Mouse (Mus musculus) MEL (cell line): ENCODE measurements around the gene Sash1. TPM values are rescaled to one million over a fixed set of nuclear protein-coding genes. Genes with fewer than 3 reads are reported as not detected.
A peak's percentile ranks its signal among the peaks of the same experiment; 100 is the strongest.

Experiments used
- DNase-seq: peaks from one replicate; pipeline ENCODE4 v3.0.0; 2011; ENCODE audit warnings: low read depth, low spot score
- H3K27ac ChIP-seq: 2 replicates; pipeline ENCODE4 v1.5.1; 2012; ENCODE audit warnings: low read depth, mild to moderate bottlenecking, control low read depth, low read length, moderate library complexity; ENCODE audit not compliant: control insufficient read depth
- H3K27me3 ChIP-seq, 2 experiments: fragments of 150-350 bp in 1 of 2; sonication (generic) in 1 of 2; 2 replicates each; pipeline ENCODE4 v1.6.1; 2012; ENCODE audit warnings: low read length in 2 of 2, mild to moderate bottlenecking in 2 of 2, improper control_type of control experiment in 1 of 2, moderate library complexity in 1 of 2; ENCODE audit not compliant: insufficient read depth in 2 of 2, control insufficient read depth in 1 of 2
- H3K36me3 ChIP-seq, 2 experiments: 2 replicates each; pipeline ENCODE4 v1.6.1; 2012 to 2014; ENCODE audit warnings: low read length in 2 of 2, improper control_type of control experiment in 1 of 2, inconsistent platforms in 1 of 2, mild to moderate bottlenecking in 1 of 2; ENCODE audit not compliant: insufficient read depth in 2 of 2, control insufficient read depth in 1 of 2
- H3K4me1 ChIP-seq, 2 experiments: fragments of 150-350 bp in 1 of 2; sonication (generic) in 1 of 2; 2 replicates each; pipeline ENCODE4 v1.6.1; 2012; ENCODE audit warnings: low read length in 2 of 2, improper control_type of control experiment in 1 of 2, mild to moderate bottlenecking in 1 of 2; ENCODE audit not compliant: insufficient read depth in 2 of 2, control insufficient read depth in 1 of 2
- H3K4me3 ChIP-seq, 2 experiments: fragments of 150-350 bp in 1 of 2; sonication (generic) in 1 of 2; 2 replicates each; pipeline ENCODE4 v1.5.1; 2012; ENCODE audit warnings: low read depth in 2 of 2, low read length in 2 of 2, mild to moderate bottlenecking in 2 of 2, moderate library complexity in 2 of 2, control low read depth in 1 of 2, improper control_type of control experiment in 1 of 2; ENCODE audit not compliant: control insufficient read depth in 1 of 2, insufficient read depth in 1 of 2
- H3K79me2 ChIP-seq: 2 replicates; pipeline ENCODE4 v1.6.1; 2012; ENCODE audit warnings: mild to moderate bottlenecking, low read length, moderate library complexity; ENCODE audit not compliant: control insufficient read depth, poor library complexity, insufficient read depth
- H3K9ac ChIP-seq: 2 replicates; pipeline ENCODE4 v1.6.1; 2012; ENCODE audit warnings: low read depth, mild to moderate bottlenecking, control low read depth, low read length, moderate library complexity; ENCODE audit not compliant: control insufficient read depth, poor library complexity, severe bottlenecking
- H3K9me3 ChIP-seq: fragments of 150-350 bp; sonication (generic); replicated peaks from 2 replicates; pipeline ENCODE4 v1.6.1; 2012; ENCODE audit warnings: mild to moderate bottlenecking, low read length, improper control_type of control experiment, moderate library complexity; ENCODE audit not compliant: insufficient read depth
- CHD1 ChIP-seq: IDR thresholded peaks from 2 replicates; pipeline ENCODE4 v1.6.1; 2012; ENCODE audit warnings: low read depth, mild to moderate bottlenecking, inconsistent platforms, low read length, improper control_type of control experiment
- CTCF ChIP-seq, 3 experiments: IDR thresholded peaks in 2 of 3; conservative IDR thresholded peaks in 1 of 3; 2 replicates each; pipeline ENCODE4 v1.5.1; 2011 to 2012; ENCODE audit warnings: low read length in 3 of 3, low read depth in 2 of 3, mild to moderate bottlenecking in 2 of 3, improper control_type of control experiment in 1 of 3, inconsistent platforms in 1 of 3, mixed read lengths in 1 of 3, moderate library complexity in 1 of 3; ENCODE audit not compliant: control insufficient read depth in 1 of 3, insufficient read depth in 1 of 3, poor library complexity in 1 of 3, severe bottlenecking in 1 of 3
- E2F4 ChIP-seq: IDR thresholded peaks from 2 replicates; pipeline ENCODE4 v1.6.1; 2011; ENCODE audit warnings: low read depth, low read length, improper control_type of control experiment, borderline replicate concordance
- EP300 ChIP-seq, 2 experiments: IDR thresholded peaks; 2 replicates each; pipeline ENCODE4 v1.6.1; 2011; ENCODE audit warnings: improper control_type of control experiment in 2 of 2, low read length in 2 of 2, low read depth in 1 of 2, mild to moderate bottlenecking in 1 of 2
- ETS1 ChIP-seq: IDR thresholded peaks from 2 replicates; pipeline ENCODE4 v1.6.1; 2012; ENCODE audit warnings: low read depth, mild to moderate bottlenecking, inconsistent platforms, low read length, improper control_type of control experiment, moderate library complexity
- GATA1 ChIP-seq: IDR thresholded peaks from 2 replicates; pipeline ENCODE4 v1.6.1; 2011; ENCODE audit warnings: low read depth, low read length, improper control_type of control experiment
- MAZ ChIP-seq: IDR thresholded peaks from 2 replicates; pipeline ENCODE4 v1.6.1; 2012; ENCODE audit warnings: low read depth, mild to moderate bottlenecking, inconsistent platforms, low read length, improper control_type of control experiment
- MEF2A ChIP-seq: IDR thresholded peaks from 2 replicates; pipeline ENCODE4 v1.6.1; 2014; ENCODE audit warnings: low read depth, mild to moderate bottlenecking, inconsistent platforms, low read length, improper control_type of control experiment; ENCODE audit not compliant: poor library complexity, insufficient replicate concordance, severe bottlenecking; ENCODE audit errors: extremely low read depth
- MXI1 ChIP-seq: IDR thresholded peaks from 2 replicates; pipeline ENCODE4 v1.6.1; 2011; ENCODE audit warnings: mild to moderate bottlenecking, low read depth, low read length, improper control_type of control experiment
- MYB ChIP-seq: IDR thresholded peaks from 2 replicates; pipeline ENCODE4 v1.6.1; 2011; ENCODE audit warnings: mild to moderate bottlenecking, low read depth, low read length, improper control_type of control experiment
- MYC ChIP-seq: IDR thresholded peaks from 2 replicates; pipeline ENCODE4 v1.6.1; 2011; ENCODE audit warnings: low read depth, mild to moderate bottlenecking, low read length, improper control_type of control experiment, moderate library complexity
- NELFE ChIP-seq: IDR thresholded peaks from 2 replicates; pipeline ENCODE4 v1.6.1; 2011; ENCODE audit warnings: low read depth, low read length, improper control_type of control experiment
- POLR2AphosphoS5 ChIP-seq: IDR thresholded peaks from 2 replicates; pipeline ENCODE4 v1.6.1; 2012; ENCODE audit warnings: low read depth, borderline replicate concordance, mild to moderate bottlenecking, inconsistent platforms, low read length, moderate library complexity, mixed read lengths
- RAD21 ChIP-seq: IDR thresholded peaks from 2 replicates; pipeline ENCODE4 v1.6.1; 2011; ENCODE audit warnings: mild to moderate bottlenecking, low read depth, low read length, improper control_type of control experiment
- RCOR1 ChIP-seq: IDR thresholded peaks from 2 replicates; pipeline ENCODE4 v1.6.1; 2012; ENCODE audit warnings: low read depth, mild to moderate bottlenecking, inconsistent platforms, low read length, improper control_type of control experiment
- SMC3 ChIP-seq: IDR thresholded peaks from 2 replicates; pipeline ENCODE4 v1.6.1; 2011; ENCODE audit warnings: low read depth, low read length, improper control_type of control experiment
- TCF12 ChIP-seq: IDR thresholded peaks from 2 replicates; pipeline ENCODE4 v1.6.1; 2014; ENCODE audit warnings: low read depth, mild to moderate bottlenecking, inconsistent platforms, low read length, improper control_type of control experiment, moderate library complexity
- UBTF ChIP-seq: IDR thresholded peaks from 2 replicates; pipeline ENCODE4 v1.6.1; 2012; ENCODE audit warnings: low read depth, mild to moderate bottlenecking, inconsistent platforms, low read length, improper control_type of control experiment, moderate library complexity, borderline replicate concordance; ENCODE audit not compliant: insufficient read depth
- USF2 ChIP-seq, 2 experiments: IDR thresholded peaks; 2 replicates each; pipeline ENCODE4 v1.6.1; 2011 to 2012; ENCODE audit warnings: improper control_type of control experiment in 2 of 2, low read length in 2 of 2, borderline replicate concordance in 1 of 2, inconsistent platforms in 1 of 2, low read depth in 1 of 2, mild to moderate bottlenecking in 1 of 2; ENCODE audit not compliant: insufficient read depth in 1 of 2
- ZC3H11A ChIP-seq: IDR thresholded peaks from 2 replicates; pipeline ENCODE4 v1.6.1; 2012; ENCODE audit warnings: low read depth, mild to moderate bottlenecking, inconsistent platforms, low read length, improper control_type of control experiment
- ZNF384 ChIP-seq: IDR thresholded peaks from 2 replicates; pipeline ENCODE4 v1.6.1; 2012; ENCODE audit warnings: low read depth, mild to moderate bottlenecking, inconsistent platforms, low read length, improper control_type of control experiment
- polyA plus RNA-seq, 2 experiments: library from polyadenylated mRNA; stranded (reverse) in 1 of 2; unstranded in 1 of 2; fragments of >175 nt in 1 of 2; fragments of >200 nt in 1 of 2; gene quantifications; 2 replicates each; pipeline versions ENCODE4 v1.2.1 to v1.2.4; 2012; ENCODE audit warnings: low replicate concordance in 2 of 2, low read depth in 1 of 2; ENCODE audit not compliant: insufficient read length in 2 of 2, insufficient read depth in 1 of 2, missing spikeins in 1 of 2
- total RNA-seq: library from RNA; depleted of rRNA; stranded (reverse); fragments of 300-350 nt; gene quantifications from 2 replicates; pipeline ENCODE4 v1.2.3, GENCODE M21; 2012

The Sash1 gene
- total and polyA plus RNA-seq, 3 experiments = not detected

DNA sequence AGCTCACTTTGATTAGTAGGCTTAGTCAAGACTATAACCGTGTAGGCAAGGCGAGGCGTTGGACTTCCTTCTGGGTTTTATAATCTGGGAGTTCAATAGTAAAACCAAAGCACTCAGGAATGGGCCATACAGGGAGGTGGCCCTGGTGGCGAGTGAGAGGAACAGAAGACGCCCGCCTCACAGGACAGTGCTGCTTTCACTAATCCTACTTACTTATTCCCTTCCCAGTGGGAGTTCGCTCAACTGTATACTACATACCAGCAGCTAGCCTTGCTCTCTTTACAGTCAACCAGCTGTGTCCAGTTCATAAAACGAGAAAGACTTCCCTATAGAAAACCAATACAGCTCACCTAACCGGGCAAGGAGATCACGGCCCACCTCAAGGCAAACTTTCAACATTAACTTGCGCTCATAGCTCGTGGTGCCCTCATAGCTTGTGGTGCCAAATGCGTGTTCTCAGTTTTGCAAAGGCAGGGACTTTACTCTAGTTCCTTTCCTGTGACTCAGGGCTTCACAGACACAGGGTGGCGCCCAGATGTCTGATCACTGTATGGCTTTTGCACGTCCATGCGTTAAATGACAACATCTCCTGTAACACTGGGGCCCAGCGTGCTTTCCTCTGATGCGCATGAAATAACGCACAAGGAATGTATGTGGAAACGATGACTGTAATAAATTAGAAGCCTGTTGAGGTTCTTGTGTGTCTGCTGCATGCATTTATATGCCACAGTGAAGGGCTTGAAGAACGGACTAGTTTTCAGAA lies 138.2 kb downstream of the Sash1 start:
- Histone ChIP-seq H3K27ac (no peak overlapping the region), H3K79me2 (no peaks in the 10 kb centered on the region), H3K9ac (no peak overlapping the region), H3K4me3 (no peak overlapping the region), H3K9me3 (no peaks in the 10 kb centered on the region), H3K27me3 (no peaks in the 10 kb centered on the region), H3K4me1 (no peaks in the 10 kb centered on the region), H3K36me3 (no peaks in the 10 kb centered on the region)
- no peak for DNase-seq
- TF ChIP-seq MYB = no peak
- no peak for TF ChIP-seq RCOR1
- TF ChIP-seq POLR2AphosphoS5 = no peak
- no peak for TF ChIP-seq MAZ
- TF ChIP-seq GATA1 = no peak
- no peak for TF ChIP-seq ETS1

DNA sequence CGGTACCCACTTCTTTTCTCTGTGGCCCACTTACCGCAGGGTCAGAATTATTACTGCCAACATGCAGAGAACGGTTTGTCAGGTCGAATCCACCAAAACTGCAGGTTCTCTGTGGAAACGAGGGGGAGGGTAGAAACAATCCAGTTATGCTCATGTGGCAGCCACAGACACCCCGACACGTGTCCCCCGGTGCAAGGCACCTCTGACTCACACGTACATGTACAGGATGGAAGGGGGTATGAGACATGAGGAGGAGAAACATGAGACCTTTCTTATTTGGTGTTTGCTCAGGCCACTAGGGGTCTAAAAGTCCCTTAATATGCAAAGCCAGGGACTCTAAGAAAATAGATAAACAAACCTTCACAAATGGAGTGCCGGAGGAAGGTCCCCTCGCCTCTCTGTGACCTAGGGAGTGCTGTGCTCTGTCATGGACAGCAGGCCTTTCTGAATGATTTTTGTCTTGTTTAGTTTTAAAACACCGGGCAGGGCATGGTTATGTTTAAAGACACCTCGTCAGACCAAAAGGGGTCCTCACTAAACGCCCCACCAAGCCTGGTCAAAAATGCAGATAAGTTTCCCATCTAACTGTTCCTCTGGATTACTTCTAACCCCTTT lies 139.7 kb downstream of the Sash1 start:
- no peaks in the 10 kb centered on the region for H3K36me3 ChIP-seq
- H3K27me3 ChIP-seq = no peaks in the 10 kb centered on the region
- DNase-seq = no peak
- TF ChIP-seq EP300 (IDR thresholded peaks at IDR 0.05; ENCODE audit: low read depth in 1 of 2, low read length in 2 of 2) = no peak
- no peak for TF ChIP-seq NELFE
- TF ChIP-seq ZC3H11A = no peak
- no peak for TF ChIP-seq MEF2A
- no peak overlapping the region for H3K4me3 ChIP-seq
- H3K9me3 ChIP-seq = no peaks in the 10 kb centered on the region
- no peak overlapping the region for H3K27ac ChIP-seq
- H3K79me2 ChIP-seq = no peaks in the 10 kb centered on the region
- H3K9ac ChIP-seq = no peak overlapping the region
- H3K4me1 ChIP-seq = no peaks in the 10 kb centered on the region

- Histone ChIP-seq H3K27me3 (no peaks in the 10 kb centered on the region), H3K27ac (no peak overlapping the region), H3K4me3 (no peak overlapping the region), H3K36me3 (no peaks in the 10 kb centered on the region), H3K9me3 (no peaks in the 10 kb centered on the region), H3K79me2 (no peaks in the 10 kb centered on the region), H3K9ac (no peak overlapping the region), H3K4me1 (no peaks in the 10 kb centered on the region)
- TF ChIP-seq USF2 (IDR thresholded peaks at IDR 0.05; ENCODE audit: borderline replicate concordance in 1 of 2, insufficient read depth in 1 of 2, low read depth in 1 of 2, low read length in 2 of 2) (no peak), ZNF384 (no peak), NELFE (no peak), CTCF (IDR thresholded peaks at IDR 0.05 in 2 of 3, conservative IDR thresholded peaks at IDR 0.05 in 1 of 3; ENCODE audit: control insufficient read depth in 1 of 3, insufficient read depth in 1 of 3, low read depth in 2 of 3, low read length in 3 of 3, poor library complexity in 1 of 3, severe bottlenecking in 1 of 3) (peak; percentile 28 to 52 (median 36); a peak in 5 of 6 replicates), SMC3 (peak; percentile 20; the same call in 1 of the 2 replicates), TCF12 (no peak), RAD21 (peak; percentile 33), RCOR1 (no peak), GATA1 (no peak), E2F4 (no peak), POLR2AphosphoS5 (no peak), CHD1 (no peak), MXI1 (no peak), UBTF (no peak), EP300 (IDR thresholded peaks at IDR 0.05; ENCODE audit: low read depth in 1 of 2, low read length in 2 of 2) (no peak), MYC (no peak), MAZ (no peak)
- DNase-seq = peak; percentile 18
Observed at GRCm38 (mm10) chr10:8742872-8743271, 143.0 kb downstream of the Sash1 start.
